Mouse (Mus musculus) B cell, adult 67 days (primary cell): ENCODE data around the gene Alyref2. TPM values are rescaled to one million over a fixed set of nuclear protein-coding genes. Genes with fewer than 3 reads are reported as not detected.

Experiments
- total RNA-seq, 2 experiments: library from RNA; stranded (reverse); gene quantifications; 4 replicates each; pipeline ENCODE4 v1.2.4; 2023

Gene Alyref2
- total RNA-seq = 10 to 100 TPM in 1 of 2 experiments, 1 to 10 TPM in 1; 8.3 to 10.2 TPM

GRCm38 (mm10) chr1:171503250-171503591, at the start of gene Alyref2:
Alyref2 (plus strand) TSS chr1:171503478.

DNA sequence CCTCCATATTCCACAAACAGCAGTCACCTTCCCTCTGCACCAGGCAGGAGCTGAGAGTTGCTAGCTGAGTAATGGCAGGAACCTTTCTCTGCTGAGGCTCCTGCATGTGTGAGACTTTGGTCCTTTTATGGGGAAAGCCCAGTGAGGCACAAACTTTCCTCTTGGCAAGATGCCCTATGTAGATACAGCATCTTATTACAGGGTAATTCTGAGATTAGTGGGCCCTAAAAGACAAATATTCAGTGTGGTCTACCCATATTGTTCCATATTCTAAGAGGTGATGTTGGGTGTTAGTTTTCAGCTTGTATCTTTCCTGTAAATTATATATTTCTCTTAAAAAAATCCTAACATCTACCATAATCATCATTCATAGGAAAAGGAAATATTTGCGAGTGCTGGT, 31.9 kb downstream of the Alyref2 start, which contains the start of gene Itln1:
Itln1 (minus strand) TSS at position 101 of the 400 bp plus-strand sequence.

Other genes with a start within 250 kb of the Alyref2 start
- gene B4galt3, start 233.2 kb upstream of the Alyref2 start, total RNA-seq = 100 to 1,000 TPM in 1 of 2 experiments, 10 to 100 TPM in 1; 96.6 to 105 TPM
- gene Ppox, start 222.3 kb upstream of the Alyref2 start, total RNA-seq = 10 to 100 TPM; 62.8 to 71.7 TPM
- gene Usp21, start 215.5 kb upstream of the Alyref2 start, total RNA-seq = 10 to 100 TPM; 59.3 to 66.9 TPM
- gene Ufc1, start 208.5 kb upstream of the Alyref2 start, total RNA-seq = 10 to 100 TPM; 46.1 to 46.6 TPM
- 10 to 100 TPM; 40.6 to 43.6 TPM for gene Dedd, start 174.3 kb upstream of the Alyref2 start, total RNA-seq
- gene Nit1, start 157.8 kb upstream of the Alyref2 start, total RNA-seq = 10 to 100 TPM; 29.2 to 29.4 TPM
- 10 to 100 TPM; 57.3 to 70.0 TPM for gene Pfdn2, start 157.8 kb upstream of the Alyref2 start, total RNA-seq
- gene Klhdc9, start 142.7 kb upstream of the Alyref2 start, total RNA-seq = under 1 TPM in 1 of 2 experiments, not detected in 1; 0.70 TPM
- gene Nectin4, start 133.4 kb upstream of the Alyref2 start, total RNA-seq = under 1 TPM in 1 of 2 experiments, not detected in 1; 0.32 TPM
- gene Arhgap30, start 114.5 kb upstream of the Alyref2 start, total RNA-seq = 100 to 1,000 TPM; 326 to 330 TPM
- 100 to 1,000 TPM; 190 to 199 TPM for gene Usf1, start 92.2 kb upstream of the Alyref2 start, total RNA-seq
- 10 to 100 TPM; 13.0 to 13.2 TPM for gene Tstd1, start 84.6 kb upstream of the Alyref2 start, total RNA-seq
- 1 to 10 TPM in 1 of 2 experiments, under 1 TPM in 1; 0.64 to 1.3 TPM for gene F11r, start 65.9 kb upstream of the Alyref2 start, total RNA-seq
- gene Itln1, start 31.8 kb downstream of the Alyref2 start, total RNA-seq = not detected
- gene Cd244a, start 55.7 kb downstream of the Alyref2 start, total RNA-seq = 10 to 100 TPM; 13.3 to 15.7 TPM
- gene Ly9, start 103.9 kb downstream of the Alyref2 start, total RNA-seq = 100 to 1,000 TPM; 131 to 138 TPM
- gene Slamf7, start 149.6 kb downstream of the Alyref2 start, total RNA-seq = 10 to 100 TPM; 63.0 to 63.9 TPM
- gene Cd48, start 178.5 kb downstream of the Alyref2 start, total RNA-seq = 100 to 1,000 TPM; 113 to 134 TPM